Mouse (Mus musculus): ENCODE results near the gene Akip1. TPM values are rescaled to one million over a fixed set of nuclear protein-coding genes. Genes with fewer than 3 reads are reported as not detected.

The Akip1 gene
- polyA plus RNA-seq, 1 experiment from 2014 or later = 19.6 TPM

GRCm38 (mm10) chr7:109700213-109700612, 3.3 kb upstream of the Akip1 start:
- no peaks in the 10 kb centered on the region; the same call in 1 of the 2 replicates for H3K4me1 ChIP-seq (replicated peaks; ENCODE audit: control insufficient read depth, insufficient read depth, low read length)

GRCm38 (mm10) chr7:109702721-109703120, 769 bp upstream of the Akip1 start:
- Histone ChIP-seq H3K9me3 (ENCODE audit: control insufficient read depth, low read length) (no peaks in the 10 kb centered on the region), H3K36me3 (ENCODE audit: control insufficient read depth, insufficient read depth, low read length) (no peaks in the 10 kb centered on the region), H3K27me3 (ENCODE audit: control insufficient read depth, insufficient read depth, low read length) (0 out of 2 replicates have a peak, but pooled peaks cover 4% of the 10 kb centered on the region), H3K4me3 (ENCODE audit: low read depth, low read length) (peak overlapping the region; percentile 68; the same call in 1 of the 2 replicates), H3K9ac (ENCODE audit: low read length) (no peak overlapping the region), H3K27ac (ENCODE audit: low read depth, low read length) (no peak overlapping the region), H3K4me2 (ENCODE audit: low read depth, low read length, severe bottlenecking) (peak overlapping the region; percentile 60; the same call in 1 of the 2 replicates), H3K4me1 (replicated peaks; ENCODE audit: control insufficient read depth, insufficient read depth, low read length) (no peaks in the 10 kb centered on the region; the same call in 1 of the 2 replicates)
- ATAC-seq (replicated peaks; ENCODE audit: low FRiP score) = no peak
- DNase-seq (ENCODE audit: low spot score) = no peak
- whole genome bisulfite sequencing = 38% methylated on average over 4 of the region's 4 CpGs

More at GRCm38 (mm10) chr7:109700213-109700612, 3.3 kb upstream of the Akip1 start:
- Histone ChIP-seq H3K4me2 (ENCODE audit: low read depth, low read length, severe bottlenecking) (no peak overlapping the region), H3K9ac (ENCODE audit: low read length) (no peak overlapping the region), H3K9me3 (ENCODE audit: control insufficient read depth, low read length) (no peaks in the 10 kb centered on the region), H3K4me3 (ENCODE audit: low read depth, low read length) (no peak overlapping the region), H3K27me3 (ENCODE audit: control insufficient read depth, insufficient read depth, low read length) (0 out of 2 replicates have a peak, but pooled peaks cover 4% of the 10 kb centered on the region), H3K27ac (ENCODE audit: low read depth, low read length) (no peak overlapping the region), H3K36me3 (ENCODE audit: control insufficient read depth, insufficient read depth, low read length) (no peaks in the 10 kb centered on the region)
- ATAC-seq (replicated peaks; ENCODE audit: low FRiP score) = no peak
- DNase-seq (ENCODE audit: low spot score) = no peak

GRCm38 (mm10) chr7:109704016-109704377, 507 bp downstream of the Akip1 start:
- H3K27me3 ChIP-seq (ENCODE audit: control insufficient read depth, insufficient read depth, low read length) = 0 out of 2 replicates have a peak, but pooled peaks cover 4% of the 10 kb centered on the region
- H3K4me3 ChIP-seq (ENCODE audit: low read depth, low read length) = peak overlapping the region; percentile 68
- no peaks in the 10 kb centered on the region for H3K36me3 ChIP-seq (ENCODE audit: control insufficient read depth, insufficient read depth, low read length)
- H3K9ac ChIP-seq (ENCODE audit: low read length) = peak overlapping the region; percentile 77
- no peaks in the 10 kb centered on the region; the same call in 1 of the 2 replicates for H3K4me1 ChIP-seq (replicated peaks; ENCODE audit: control insufficient read depth, insufficient read depth, low read length)
- no peaks in the 10 kb centered on the region for H3K9me3 ChIP-seq (ENCODE audit: control insufficient read depth, low read length)
- 2% methylated on average over 17 of the region's 17 CpGs for WGBS
- H3K4me2 ChIP-seq (ENCODE audit: low read depth, low read length, severe bottlenecking) = peak overlapping the region; percentile 60
- DNase-seq (ENCODE audit: low spot score) (no peak), ATAC-seq (replicated peaks; ENCODE audit: low FRiP score) (no peak)
- H3K27ac ChIP-seq (ENCODE audit: low read depth, low read length) = peak overlapping the region; percentile 48; the same call in 1 of the 2 replicates

GRCm38 (mm10) chr7:109704461-109704860, 971 bp downstream of the Akip1 start:
- ATAC-seq (replicated peaks; ENCODE audit: low FRiP score) = no peak
- no peak overlapping the region for H3K27ac ChIP-seq (ENCODE audit: low read depth, low read length)

GRCm38 (mm10) chr7:109707023-109707785, 3.7 kb downstream of the Akip1 start:
- Histone ChIP-seq H3K4me1 (replicated peaks; ENCODE audit: control insufficient read depth, insufficient read depth, low read length) (no peaks in the 10 kb centered on the region; the same call in 1 of the 2 replicates), H3K36me3 (ENCODE audit: control insufficient read depth, insufficient read depth, low read length) (no peaks in the 10 kb centered on the region; the same call in 1 of the 2 replicates), H3K9me3 (ENCODE audit: control insufficient read depth, low read length) (no peaks in the 10 kb centered on the region), H3K9ac (ENCODE audit: low read length) (no peak overlapping the region), H3K4me2 (ENCODE audit: low read depth, low read length, severe bottlenecking) (no peak overlapping the region), H3K4me3 (ENCODE audit: low read depth, low read length) (no peak overlapping the region), H3K27me3 (ENCODE audit: control insufficient read depth, insufficient read depth, low read length) (0 out of 2 replicates have a peak, but pooled peaks cover 4% of the 10 kb centered on the region), H3K27ac (ENCODE audit: low read depth, low read length) (no peak overlapping the region)
- 65% methylated on average over 4 of the region's 4 CpGs for WGBS
- ATAC-seq (replicated peaks; ENCODE audit: low FRiP score) (no peak), DNase-seq (ENCODE audit: low spot score) (no peak)

More at GRCm38 (mm10) chr7:109704461-109704860, 971 bp downstream of the Akip1 start:
- Histone ChIP-seq H3K4me2 (ENCODE audit: low read depth, low read length, severe bottlenecking) (peak overlapping the region; percentile 60), H3K27me3 (ENCODE audit: control insufficient read depth, insufficient read depth, low read length) (0 out of 2 replicates have a peak, but pooled peaks cover 4% of the 10 kb centered on the region), H3K4me3 (ENCODE audit: low read depth, low read length) (peak overlapping the region; percentile 68), H3K9ac (ENCODE audit: low read length) (peak overlapping the region; percentile 77), H3K36me3 (ENCODE audit: control insufficient read depth, insufficient read depth, low read length) (no peaks in the 10 kb centered on the region), H3K9me3 (ENCODE audit: control insufficient read depth, low read length) (no peaks in the 10 kb centered on the region), H3K4me1 (replicated peaks; ENCODE audit: control insufficient read depth, insufficient read depth, low read length) (no peaks in the 10 kb centered on the region; the same call in 1 of the 2 replicates)
- WGBS = 63% methylated on average over 3 of the region's 3 CpGs
- no peak for DNase-seq (ENCODE audit: low spot score)

GRCm38 (mm10) chr7:109708961-109709382, 5.5 kb downstream of the Akip1 start:
- H3K4me2 ChIP-seq (ENCODE audit: low read depth, low read length, severe bottlenecking) = no peak overlapping the region
- no peaks in the 10 kb centered on the region for H3K4me1 ChIP-seq (replicated peaks; ENCODE audit: control insufficient read depth, insufficient read depth, low read length)
- no peaks in the 10 kb centered on the region for H3K27me3 ChIP-seq (ENCODE audit: control insufficient read depth, insufficient read depth, low read length)
- H3K27ac ChIP-seq (ENCODE audit: low read depth, low read length) = no peak overlapping the region
- no peak overlapping the region for H3K9ac ChIP-seq (ENCODE audit: low read length)
- peak; percentile 45 for DNase-seq (ENCODE audit: low spot score)
- no peak for ATAC-seq (replicated peaks; ENCODE audit: low FRiP score)
- H3K36me3 ChIP-seq (ENCODE audit: control insufficient read depth, insufficient read depth, low read length) = no peaks in the 10 kb centered on the region; the same call in 1 of the 2 replicates
- H3K4me3 ChIP-seq (ENCODE audit: low read depth, low read length) = no peak overlapping the region
- 77% methylated on average over 3 of the region's 3 CpGs for WGBS
- H3K9me3 ChIP-seq (ENCODE audit: control insufficient read depth, low read length) = no peaks in the 10 kb centered on the region

- Histone ChIP-seq H3K9ac (ENCODE audit: low read length) (no peak overlapping the region), H3K27me3 (ENCODE audit: control insufficient read depth, insufficient read depth, low read length) (no peaks in the 10 kb centered on the region), H3K4me1 (replicated peaks; ENCODE audit: control insufficient read depth, insufficient read depth, low read length) (no peaks in the 10 kb centered on the region), H3K36me3 (ENCODE audit: control insufficient read depth, insufficient read depth, low read length) (no peaks in the 10 kb centered on the region; the same call in 1 of the 2 replicates), H3K9me3 (ENCODE audit: control insufficient read depth, low read length) (no peaks in the 10 kb centered on the region), H3K27ac (ENCODE audit: low read depth, low read length) (no peak overlapping the region), H3K4me3 (ENCODE audit: low read depth, low read length) (no peak overlapping the region), H3K4me2 (ENCODE audit: low read depth, low read length, severe bottlenecking) (no peak overlapping the region)
- WGBS = 79% methylated on average over 1 of the region's 1 CpGs
- ATAC-seq (replicated peaks; ENCODE audit: low FRiP score) (no peak), DNase-seq (ENCODE audit: low spot score) (peak; percentile 30)
Observed at GRCm38 (mm10) chr7:109710069-109710468, 6.6 kb downstream of the Akip1 start.

GRCm38 (mm10) chr7:109712198-109712597, 8.7 kb downstream of the Akip1 start:
- Histone ChIP-seq H3K4me1 (replicated peaks; ENCODE audit: control insufficient read depth, insufficient read depth, low read length) (no peaks in the 10 kb centered on the region), H3K9me3 (ENCODE audit: control insufficient read depth, low read length) (no peaks in the 10 kb centered on the region), H3K4me3 (ENCODE audit: low read depth, low read length) (no peak overlapping the region), H3K36me3 (ENCODE audit: control insufficient read depth, insufficient read depth, low read length) (no peaks in the 10 kb centered on the region; the same call in 1 of the 2 replicates), H3K27ac (ENCODE audit: low read depth, low read length) (no peak overlapping the region), H3K4me2 (ENCODE audit: low read depth, low read length, severe bottlenecking) (no peak overlapping the region), H3K27me3 (ENCODE audit: control insufficient read depth, insufficient read depth, low read length) (no peaks in the 10 kb centered on the region), H3K9ac (ENCODE audit: low read length) (no peak overlapping the region)
- WGBS = 90% methylated on average over 7 of the region's 7 CpGs
- ATAC-seq (replicated peaks; ENCODE audit: low FRiP score) = no peak
- no peak for DNase-seq (ENCODE audit: low spot score)
